Mouse (Mus musculus): ENCODE results near the gene Rnf169. TPM values are rescaled to one million over a fixed set of nuclear protein-coding genes. Genes with fewer than 3 reads are reported as not detected.

Rnf169 gene
- total RNA-seq, 2 experiments from 2014 or later, result 26.6 to 28.2 TPM

- Histone ChIP-seq H3K27ac (no peak overlapping the region), H3K4me3 (no peak overlapping the region)
- no peak for DNase-seq (ENCODE audit: low spot score in 2 of 2)
- no peak for TF ChIP-seq CTCF (conservative IDR thresholded peaks at IDR 0.05)
These were observed 87.9 kb downstream of the Rnf169 start for GRCm38 (mm10) chr7:99892351-99892750.

GRCm38 (mm10) chr7:99891471-99891870, 88.8 kb downstream of the Rnf169 start:
- DNase-seq (ENCODE audit: low spot score in 2 of 2), result peak in 1 of 2 experiments; percentile 39
- H3K4me3 ChIP-seq, result no peak overlapping the region
- H3K27ac ChIP-seq, result peak overlapping the region; percentile 20; the same call in 1 of the 2 replicates
- TF ChIP-seq CTCF (conservative IDR thresholded peaks at IDR 0.05), result peak; percentile 45

- no peak for TF ChIP-seq CTCF (conservative IDR thresholded peaks at IDR 0.05)
- no peak overlapping the region for H3K4me3 ChIP-seq
- no peak overlapping the region for H3K27ac ChIP-seq
- DNase-seq (ENCODE audit: low spot score in 2 of 2), result no peak
These were observed 90.0 kb downstream of the Rnf169 start for GRCm38 (mm10) chr7:99890168-99890755.

GRCm38 (mm10) chr7:99889175-99889880, 90.9 kb downstream of the Rnf169 start:
- TF ChIP-seq CTCF (conservative IDR thresholded peaks at IDR 0.05), result peak; percentile 41
- Histone ChIP-seq H3K4me3 (no peak overlapping the region), H3K27ac (no peak overlapping the region)
- DNase-seq (ENCODE audit: low spot score in 2 of 2), result no peak

GRCm38 (mm10) chr7:99887743-99888142, 92.5 kb downstream of the Rnf169 start:
- DNase-seq (ENCODE audit: low spot score in 2 of 2), result no peak
- TF ChIP-seq CTCF (conservative IDR thresholded peaks at IDR 0.05), result no peak
- Histone ChIP-seq H3K4me3 (no peak overlapping the region), H3K27ac (peak overlapping the region; percentile 50)

GRCm38 (mm10) chr7:99887230-99887735, 93.0 kb downstream of the Rnf169 start:
- no peak for DNase-seq (ENCODE audit: low spot score in 2 of 2)
- no peak for TF ChIP-seq CTCF (conservative IDR thresholded peaks at IDR 0.05)
- Histone ChIP-seq H3K27ac (peak overlapping the region; percentile 50), H3K4me3 (no peak overlapping the region)

- peak in 1 of 2 experiments; percentile 65 for DNase-seq (ENCODE audit: low spot score in 2 of 2)
- peak overlapping the region; percentile 88 for H3K27ac ChIP-seq
- no peak for TF ChIP-seq CTCF (conservative IDR thresholded peaks at IDR 0.05)
- H3K4me3 ChIP-seq, result no peak overlapping the region
These were observed 102.0 kb downstream of the Rnf169 start for GRCm38 (mm10) chr7:99878254-99878653.

GRCm38 (mm10) chr7:99876345-99876744, 103.9 kb downstream of the Rnf169 start:
- peak; percentile 95 for TF ChIP-seq CTCF (conservative IDR thresholded peaks at IDR 0.05)
- Histone ChIP-seq H3K4me3 (no peak overlapping the region), H3K27ac (peak overlapping the region; percentile 28)
- peak; percentile 91 to 96 for DNase-seq (ENCODE audit: low spot score in 2 of 2)

- H3K27ac ChIP-seq, result peak overlapping the region; percentile 28
- no peak for TF ChIP-seq CTCF (conservative IDR thresholded peaks at IDR 0.05)
- no peak for DNase-seq (ENCODE audit: low spot score in 2 of 2)
- H3K4me3 ChIP-seq, result no peak overlapping the region
These were observed 104.4 kb downstream of the Rnf169 start for GRCm38 (mm10) chr7:99875891-99876290.

GRCm38 (mm10) chr7:99873965-99874364, 106.3 kb downstream of the Rnf169 start:
- Histone ChIP-seq H3K27ac (no peak overlapping the region), H3K4me3 (no peak overlapping the region)
- DNase-seq (ENCODE audit: low spot score in 2 of 2), result no peak
- no peak for TF ChIP-seq CTCF (conservative IDR thresholded peaks at IDR 0.05)

Other genes with a start within 250 kb of the Rnf169 start
- gene Olfr521, start 216.9 kb downstream of the Rnf169 start, total RNA-seq (2021), result not detected
- gene Neu3, start 152.0 kb downstream of the Rnf169 start, total RNA-seq (2021), result 1 to 10 TPM; 3.3 to 3.6 TPM
- 1 to 10 TPM; 1.2 to 1.4 TPM for gene Xrra1, start 121.3 kb downstream of the Rnf169 start, total RNA-seq (2021)
- 10 to 100 TPM; 94.6 to 99.4 TPM for gene Spcs2, start 117.0 kb downstream of the Rnf169 start, total RNA-seq (2021)
- gene Chrdl2, start 25.7 kb upstream of the Rnf169 start, total RNA-seq (2021), result under 1 TPM; 0.27 to 0.38 TPM
- 10 to 100 TPM; 37.0 to 37.4 TPM for gene Pold3, start 141.1 kb upstream of the Rnf169 start, total RNA-seq (2021)
- gene Lipt2, start 178.8 kb upstream of the Rnf169 start, total RNA-seq (2021), result 1 to 10 TPM; 3.9 to 5.4 TPM
- 1 to 10 TPM in 1 of 2 experiments, under 1 TPM in 1; 0.54 to 1.2 TPM for gene Kcne3, start 196.1 kb upstream of the Rnf169 start, total RNA-seq (2021)
- 100 to 1,000 TPM; 282 to 286 TPM for gene Pgm2l1, start 246.9 kb upstream of the Rnf169 start, total RNA-seq (2021)

Measured in layer of hippocampus, adult 2 months (tissue).